Mouse (Mus musculus) myocyte (in vitro differentiated cells): ENCODE results near the gene H2al2a.

ENCODE experiments used
- MAX ChIP-seq: IDR thresholded peaks from one replicate; pipeline ENCODE4 v1.6.1; 2011; ENCODE audit warnings: low read depth, mild to moderate bottlenecking, control low read depth
- MYOD1 ChIP-seq, 3 experiments: IDR thresholded peaks; one replicate each; pipeline ENCODE4 v1.6.1; 2011; ENCODE audit warnings: control low read depth in 2 of 3, low read depth in 2 of 3, mild to moderate bottlenecking in 2 of 3, moderate library complexity in 1 of 3; ENCODE audit not compliant: insufficient read length in 2 of 3, control insufficient read depth in 1 of 3
- POLR2A ChIP-seq: IDR thresholded peaks from one replicate; pipeline ENCODE4 v1.6.1; 2011; ENCODE audit warnings: low read depth, mild to moderate bottlenecking, control low read depth, moderate library complexity; ENCODE audit not compliant: insufficient read length
- USF1 ChIP-seq: IDR thresholded peaks from one replicate; pipeline ENCODE4 v1.6.1; 2011; ENCODE audit warnings: low read depth, mild to moderate bottlenecking, control low read depth, moderate library complexity

DNA sequence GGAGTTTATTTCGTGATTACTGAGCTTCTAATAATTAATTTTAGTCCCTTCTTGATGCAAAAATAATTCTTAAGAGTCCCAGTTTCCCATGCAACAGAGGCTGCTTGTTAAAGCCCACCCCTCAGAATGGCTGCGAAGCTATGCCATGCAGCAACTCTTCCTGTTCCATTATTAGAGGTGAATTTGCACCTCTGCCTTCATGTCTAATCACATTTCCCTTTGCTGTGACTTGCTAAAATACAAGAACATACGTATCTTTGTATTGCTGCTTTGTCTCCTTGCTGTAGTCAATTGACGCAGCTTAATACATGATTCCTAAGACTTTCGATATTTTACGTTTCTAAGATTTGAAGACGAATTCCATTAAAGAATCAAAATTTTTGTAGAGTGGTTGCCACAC, 32.9 kb upstream of the H2al2a start:
- TF ChIP-seq POLR2A (no peak), USF1 (no peak), MAX (no peak), MYOD1 (IDR thresholded peaks at IDR 0.05; ENCODE audit: control insufficient read depth in 1 of 3, insufficient read length in 2 of 3, low read depth in 2 of 3) (no peak)
